Mouse (Mus musculus): ENCODE results near the gene Anxa4. TPM values are rescaled to one million over a fixed set of nuclear protein-coding genes. Genes with fewer than 3 reads are reported as not detected.

Anxa4 gene
- polyA plus RNA-seq, 1 experiment from 2014 or later = 90.4 TPM

GRCm38 (mm10) chr6:86776001-86776705, 17.2 kb downstream of the Anxa4 start:
- no peak for TF ChIP-seq CTCF (IDR thresholded peaks at IDR 0.05; ENCODE audit: low read depth)
- H3K36me3 ChIP-seq (ENCODE audit: insufficient read depth) = no peaks in the 10 kb centered on the region
- DNase-seq (no peak), ATAC-seq (ENCODE audit: insufficient read depth) (no peak)
- no peak overlapping the region for H3K27ac ChIP-seq (ENCODE audit: low read depth)
- no peak overlapping the region for H3K4me2 ChIP-seq
- H3K9ac ChIP-seq = no peak overlapping the region
- H3K27me3 ChIP-seq (ENCODE audit: insufficient read depth, low read length) = no peaks in the 10 kb centered on the region
- H3K4me1 ChIP-seq (ENCODE audit: insufficient read depth) = no peaks in the 10 kb centered on the region
- WGBS = 78% methylated on average over 8 of the region's 8 CpGs
- no peaks in the 10 kb centered on the region for H3K9me3 ChIP-seq (ENCODE audit: low read depth, low read length)
- no peak overlapping the region for H3K4me3 ChIP-seq (ENCODE audit: low read depth, low read length)

DNA sequence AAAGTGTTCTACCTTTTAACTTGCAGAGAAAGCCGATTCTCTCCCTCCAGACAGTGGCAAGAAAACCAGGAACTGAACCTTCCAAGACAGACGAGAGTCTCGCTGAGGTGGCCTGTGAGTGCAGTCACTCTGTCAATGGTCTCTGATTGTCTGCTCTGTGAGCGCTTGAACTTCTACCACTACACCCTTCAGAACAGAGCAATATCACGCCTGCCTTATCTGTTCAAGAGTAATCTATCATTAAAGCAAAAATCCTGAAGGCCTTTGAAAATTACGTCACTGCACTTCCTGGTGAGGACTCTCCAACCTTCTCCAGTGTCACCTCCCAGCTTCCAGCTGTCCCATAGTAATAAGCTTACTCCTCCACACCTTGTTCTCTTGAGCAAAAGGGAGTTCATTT, 18.4 kb downstream of the Anxa4 start:
- Histone ChIP-seq H3K9ac (no peak overlapping the region), H3K36me3 (ENCODE audit: insufficient read depth) (no peaks in the 10 kb centered on the region), H3K4me1 (ENCODE audit: insufficient read depth) (no peaks in the 10 kb centered on the region), H3K27me3 (ENCODE audit: insufficient read depth, low read length) (no peaks in the 10 kb centered on the region), H3K27ac (ENCODE audit: low read depth) (no peak overlapping the region), H3K9me3 (ENCODE audit: low read depth, low read length) (no peaks in the 10 kb centered on the region), H3K4me2 (no peak overlapping the region), H3K4me3 (ENCODE audit: low read depth, low read length) (no peak overlapping the region)
- TF ChIP-seq CTCF (IDR thresholded peaks at IDR 0.05; ENCODE audit: low read depth) = no peak
- ATAC-seq (ENCODE audit: insufficient read depth) (no peak), DNase-seq (no peak)
- WGBS = 43% methylated on average over 6 of the region's 6 CpGs

GRCm38 (mm10) chr6:86773830-86774229, 19.6 kb downstream of the Anxa4 start:
- no peak overlapping the region for H3K9ac ChIP-seq
- no peak for TF ChIP-seq CTCF (IDR thresholded peaks at IDR 0.05; ENCODE audit: low read depth)
- WGBS = 65% methylated on average over 4 of the region's 4 CpGs

GRCm38 (mm10) chr6:86772631-86773030, 20.8 kb downstream of the Anxa4 start:
- WGBS = 71% methylated on average over 7 of the region's 7 CpGs
- H3K27me3 ChIP-seq (ENCODE audit: insufficient read depth, low read length) = no peaks in the 10 kb centered on the region
- H3K4me2 ChIP-seq = no peak overlapping the region
- TF ChIP-seq CTCF (IDR thresholded peaks at IDR 0.05; ENCODE audit: low read depth) = no peak
- DNase-seq (no peak), ATAC-seq (ENCODE audit: insufficient read depth) (no peak)
- no peaks in the 10 kb centered on the region for H3K36me3 ChIP-seq (ENCODE audit: insufficient read depth)
- no peak overlapping the region for H3K4me3 ChIP-seq (ENCODE audit: low read depth, low read length)
- H3K9ac ChIP-seq = no peak overlapping the region
- H3K4me1 ChIP-seq (ENCODE audit: insufficient read depth) = no peaks in the 10 kb centered on the region
- H3K9me3 ChIP-seq (ENCODE audit: low read depth, low read length) = no peaks in the 10 kb centered on the region
- H3K27ac ChIP-seq (ENCODE audit: low read depth) = no peak overlapping the region

More at GRCm38 (mm10) chr6:86773830-86774229, 19.6 kb downstream of the Anxa4 start:
- H3K4me3 ChIP-seq (ENCODE audit: low read depth, low read length) = no peak overlapping the region
- DNase-seq (no peak), ATAC-seq (ENCODE audit: insufficient read depth) (no peak)
- H3K27ac ChIP-seq (ENCODE audit: low read depth) = no peak overlapping the region
- H3K9me3 ChIP-seq (ENCODE audit: low read depth, low read length) = no peaks in the 10 kb centered on the region
- no peaks in the 10 kb centered on the region for H3K4me1 ChIP-seq (ENCODE audit: insufficient read depth)
- no peaks in the 10 kb centered on the region for H3K27me3 ChIP-seq (ENCODE audit: insufficient read depth, low read length)
- H3K4me2 ChIP-seq = no peak overlapping the region
- no peaks in the 10 kb centered on the region for H3K36me3 ChIP-seq (ENCODE audit: insufficient read depth)

DNA sequence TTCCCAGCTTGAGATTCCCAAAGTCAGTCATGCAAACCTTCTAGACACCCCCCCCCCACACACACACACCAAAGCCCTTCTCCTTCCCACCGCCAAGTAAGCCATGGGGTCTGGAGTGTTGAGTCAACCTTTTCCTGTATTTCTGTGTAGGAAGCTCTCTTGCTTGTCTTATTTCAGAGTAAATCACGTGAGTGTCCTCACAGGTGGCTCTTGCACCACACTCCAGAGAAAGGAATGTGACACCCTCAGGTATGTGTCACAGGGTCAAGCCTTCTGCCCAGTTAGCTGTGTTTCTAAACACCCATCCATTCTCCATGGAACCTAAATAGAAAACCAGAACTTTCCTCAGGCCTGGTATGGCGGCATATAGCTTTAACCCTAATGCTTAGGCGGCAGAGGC, 24.4 kb downstream of the Anxa4 start:
- no peak overlapping the region for H3K27ac ChIP-seq (ENCODE audit: low read depth)
- no peak overlapping the region for H3K4me3 ChIP-seq (ENCODE audit: low read depth, low read length)
- no peaks in the 10 kb centered on the region for H3K9me3 ChIP-seq (ENCODE audit: low read depth, low read length)
- 67% methylated on average over 4 of the region's 4 CpGs for WGBS
- no peaks in the 10 kb centered on the region for H3K27me3 ChIP-seq (ENCODE audit: insufficient read depth, low read length)
- no peak overlapping the region for H3K9ac ChIP-seq
- H3K36me3 ChIP-seq (ENCODE audit: insufficient read depth) = no peaks in the 10 kb centered on the region
- ATAC-seq (ENCODE audit: insufficient read depth) (no peak), DNase-seq (no peak)
- no peak for TF ChIP-seq CTCF (IDR thresholded peaks at IDR 0.05; ENCODE audit: low read depth)
- H3K4me2 ChIP-seq = no peak overlapping the region
- no peaks in the 10 kb centered on the region for H3K4me1 ChIP-seq (ENCODE audit: insufficient read depth)

- WGBS = 66% methylated on average over 4 of the region's 4 CpGs
- Histone ChIP-seq H3K36me3 (ENCODE audit: insufficient read depth) (no peaks in the 10 kb centered on the region), H3K4me3 (ENCODE audit: low read depth, low read length) (no peak overlapping the region), H3K27ac (ENCODE audit: low read depth) (no peak overlapping the region), H3K4me2 (no peak overlapping the region), H3K27me3 (ENCODE audit: insufficient read depth, low read length) (no peaks in the 10 kb centered on the region), H3K9ac (no peak overlapping the region), H3K4me1 (ENCODE audit: insufficient read depth) (no peaks in the 10 kb centered on the region), H3K9me3 (ENCODE audit: low read depth, low read length) (no peaks in the 10 kb centered on the region)
- no peak for ATAC-seq (ENCODE audit: insufficient read depth)
- TF ChIP-seq CTCF (IDR thresholded peaks at IDR 0.05; ENCODE audit: low read depth) = no peak
- DNase-seq = no peak
Measured at GRCm38 (mm10) chr6:86768186-86768776, 25.1 kb downstream of the Anxa4 start.

DNA sequence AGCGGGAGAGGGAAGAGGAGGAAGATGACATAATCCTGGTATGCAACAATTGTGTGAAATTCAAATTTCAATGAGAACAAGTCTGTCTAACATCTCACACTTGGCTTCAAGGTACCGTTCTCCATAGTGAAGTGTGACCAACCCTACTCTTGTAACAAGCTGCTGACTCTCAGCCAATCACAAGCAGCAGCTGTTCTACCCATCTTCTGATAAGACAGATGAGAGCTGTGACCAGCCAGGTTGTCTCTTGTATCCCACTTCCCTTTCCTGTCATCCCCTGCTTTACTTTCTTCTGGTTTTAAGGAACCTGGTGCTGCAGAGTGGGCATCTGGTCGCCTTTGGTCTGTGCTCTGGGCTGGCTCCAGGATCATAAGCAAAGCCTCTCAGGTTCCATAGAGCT, 25.9 kb downstream of the Anxa4 start:
- H3K4me1 ChIP-seq (ENCODE audit: insufficient read depth) = no peaks in the 10 kb centered on the region
- no peak overlapping the region for H3K4me3 ChIP-seq (ENCODE audit: low read depth, low read length)
- H3K9ac ChIP-seq = no peak overlapping the region
- ATAC-seq (ENCODE audit: insufficient read depth) = no peak
- DNase-seq = no peak
- WGBS = 61% methylated on average over 3 of the region's 3 CpGs
- no peak overlapping the region for H3K4me2 ChIP-seq
- no peak for TF ChIP-seq CTCF (IDR thresholded peaks at IDR 0.05; ENCODE audit: low read depth)
- no peaks in the 10 kb centered on the region for H3K27me3 ChIP-seq (ENCODE audit: insufficient read depth, low read length)
- no peak overlapping the region for H3K27ac ChIP-seq (ENCODE audit: low read depth)
- no peaks in the 10 kb centered on the region for H3K9me3 ChIP-seq (ENCODE audit: low read depth, low read length)
- no peaks in the 10 kb centered on the region for H3K36me3 ChIP-seq (ENCODE audit: insufficient read depth)

Data from lung, embryonic 14.5 days (tissue).